Mouse (Mus musculus): Measurements from ENCODE around the gene Traf6. TPM values are rescaled to one million over a fixed set of nuclear protein-coding genes. Genes with fewer than 3 reads are reported as not detected.

Traf6 gene
- 10 to 100 TPM in 3 of 4 experiments, 1 to 10 TPM in 1; 9.4 to 13.3 (median 10.7) TPM for total RNA-seq (2022)

DNA sequence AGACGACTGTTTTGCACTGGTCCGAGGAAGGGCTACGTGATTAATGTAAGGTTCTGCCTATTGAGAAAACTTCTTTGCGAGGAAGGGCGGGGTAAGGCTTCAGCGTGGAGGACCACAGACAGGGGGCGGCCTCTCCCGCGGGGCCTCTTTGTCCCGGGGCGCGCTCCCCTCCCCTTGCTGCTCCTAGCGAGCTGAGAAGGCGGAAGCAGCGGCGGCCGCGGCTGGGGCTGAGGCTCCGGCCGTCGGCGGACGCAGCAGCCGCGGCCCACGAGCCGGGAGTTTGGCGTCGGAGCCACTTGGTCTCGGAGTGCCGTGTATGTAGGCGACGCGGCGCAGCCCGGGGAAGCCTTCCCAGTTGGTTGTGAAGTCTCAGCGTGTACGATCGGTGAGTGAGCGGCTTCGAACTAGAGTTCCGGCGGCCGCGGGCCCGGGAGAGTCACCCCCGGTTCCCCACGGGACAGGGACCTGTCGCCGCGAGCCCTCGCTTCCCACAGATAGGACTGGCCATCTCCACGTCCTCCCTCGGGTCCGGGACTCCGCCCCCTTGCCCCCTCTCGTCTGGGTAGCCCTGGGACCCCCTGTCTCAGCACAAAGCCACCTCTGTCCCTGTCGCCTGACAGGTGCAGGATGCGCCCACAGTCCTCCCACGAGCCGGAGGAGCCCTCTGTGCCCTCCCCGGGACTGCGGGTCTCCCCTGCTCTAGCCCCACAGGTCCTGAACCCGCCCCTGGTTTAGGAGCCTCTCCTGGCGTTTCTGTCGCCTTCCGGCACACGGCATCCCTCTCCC lies at the start of gene Traf6:
Gene Traf6 (plus strand): TSS at position 194 of the 786 bp plus-strand sequence.
- peak; percentile 71 to 75 for DNase-seq (ENCODE audit: low spot score in 2 of 2)

DNA sequence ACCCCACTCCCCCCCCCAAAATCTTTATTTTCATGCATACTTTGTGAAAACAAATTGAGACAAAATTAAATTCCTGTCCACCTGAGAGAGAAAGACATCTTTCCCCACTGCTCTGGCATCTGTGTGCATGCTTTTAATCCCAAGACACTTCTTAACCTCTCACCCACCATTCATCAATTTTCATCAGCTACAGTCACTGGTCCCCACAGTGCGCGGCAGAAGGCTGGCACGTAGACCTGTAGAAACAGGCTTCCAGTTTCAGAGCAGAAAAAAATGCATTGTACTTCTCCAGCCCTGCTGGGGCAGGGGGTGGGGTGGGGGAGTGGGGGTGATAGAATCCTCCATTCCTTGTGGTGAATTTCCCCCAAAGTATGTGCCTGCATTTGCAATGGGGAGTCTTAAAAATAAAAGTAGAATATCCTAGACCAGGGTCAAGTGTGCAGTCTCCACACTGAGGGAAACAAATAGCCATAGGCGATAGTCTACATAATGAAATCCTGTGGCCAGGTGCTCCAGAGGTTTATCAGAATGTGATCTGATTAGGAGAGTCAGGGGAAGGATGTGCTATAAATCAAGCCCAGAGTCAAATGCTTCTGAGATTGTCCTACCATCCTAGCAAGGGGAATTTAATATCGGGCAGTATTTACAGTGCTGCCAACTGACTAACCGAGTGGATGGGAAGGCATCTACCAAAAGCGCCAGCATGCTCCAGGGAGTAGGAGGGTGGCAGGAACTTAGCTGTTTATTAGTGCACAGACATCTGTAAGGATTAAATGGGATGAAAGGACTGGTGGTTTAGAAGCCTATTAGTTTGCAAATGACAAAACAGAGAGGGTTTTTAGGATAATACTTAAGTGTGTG lies 39.0 kb upstream of the Traf6 start:
- DNase-seq (ENCODE audit: low spot score in 2 of 2), result no peak

DNA sequence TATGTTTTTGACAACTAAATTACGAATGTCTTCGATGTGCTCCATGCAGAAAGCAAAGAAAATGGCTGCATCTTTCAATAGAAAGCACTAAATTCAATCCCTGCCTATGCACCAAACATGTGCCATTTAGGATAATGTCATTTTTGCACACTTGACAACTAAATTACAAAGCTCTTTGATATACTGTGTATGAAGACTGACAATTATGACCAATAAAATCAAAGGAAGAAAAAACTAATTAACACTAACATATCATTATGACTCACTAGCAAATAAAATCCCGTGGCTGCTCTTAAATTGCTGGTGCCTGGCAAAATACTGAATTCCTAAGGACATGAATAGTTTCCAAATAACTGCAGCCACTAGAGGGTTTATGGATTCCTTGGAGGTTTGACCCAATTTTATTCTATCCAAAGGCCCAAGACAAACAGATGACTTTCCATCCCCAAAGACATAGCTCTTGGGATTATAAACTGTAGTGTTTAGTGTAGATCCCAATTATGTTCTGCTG lies 38.3 kb upstream of the Traf6 start:
- DNase-seq (ENCODE audit: low spot score in 2 of 2), result no peak

DNA sequence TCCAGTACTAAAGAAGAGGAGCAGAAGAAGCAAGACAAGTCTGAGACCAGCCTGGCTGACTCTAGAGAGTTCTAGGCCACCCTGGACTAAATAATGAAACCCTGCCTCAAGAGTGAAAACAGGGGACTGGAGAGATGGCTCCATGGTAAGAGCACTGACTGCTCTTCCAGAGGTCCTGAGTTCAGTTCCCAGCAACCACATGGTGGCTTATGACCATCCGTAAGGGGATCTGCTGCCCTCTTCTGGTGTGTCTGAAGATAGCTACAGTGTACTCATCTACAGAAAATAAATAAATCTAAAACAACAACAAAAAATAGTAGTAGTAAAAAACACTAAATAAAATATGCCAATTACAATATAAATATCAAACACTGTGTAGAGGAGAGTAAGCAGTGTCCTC lies 32.4 kb upstream of the Traf6 start:
- DNase-seq (ENCODE audit: low spot score in 2 of 2), result no peak

DNA sequence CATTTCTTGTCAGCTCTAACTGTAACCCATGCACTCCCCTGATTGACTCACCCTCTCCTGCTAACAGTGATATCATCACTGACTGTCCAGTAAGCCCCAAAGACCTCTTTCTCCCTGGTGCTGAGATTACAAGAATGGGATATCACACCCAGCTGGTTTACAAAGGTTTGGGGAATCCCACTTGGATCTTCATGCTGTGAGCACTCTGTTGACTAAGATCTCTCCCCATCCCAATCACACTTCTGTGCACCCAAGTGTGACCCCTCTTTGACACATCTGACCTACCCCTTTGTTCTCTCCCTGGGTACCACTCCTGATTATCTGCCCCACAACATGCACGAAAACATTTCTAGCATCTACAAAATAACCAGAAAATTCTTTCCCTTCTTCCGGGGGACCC lies 29.9 kb upstream of the Traf6 start:
- DNase-seq (ENCODE audit: low spot score in 2 of 2), result no peak

DNA sequence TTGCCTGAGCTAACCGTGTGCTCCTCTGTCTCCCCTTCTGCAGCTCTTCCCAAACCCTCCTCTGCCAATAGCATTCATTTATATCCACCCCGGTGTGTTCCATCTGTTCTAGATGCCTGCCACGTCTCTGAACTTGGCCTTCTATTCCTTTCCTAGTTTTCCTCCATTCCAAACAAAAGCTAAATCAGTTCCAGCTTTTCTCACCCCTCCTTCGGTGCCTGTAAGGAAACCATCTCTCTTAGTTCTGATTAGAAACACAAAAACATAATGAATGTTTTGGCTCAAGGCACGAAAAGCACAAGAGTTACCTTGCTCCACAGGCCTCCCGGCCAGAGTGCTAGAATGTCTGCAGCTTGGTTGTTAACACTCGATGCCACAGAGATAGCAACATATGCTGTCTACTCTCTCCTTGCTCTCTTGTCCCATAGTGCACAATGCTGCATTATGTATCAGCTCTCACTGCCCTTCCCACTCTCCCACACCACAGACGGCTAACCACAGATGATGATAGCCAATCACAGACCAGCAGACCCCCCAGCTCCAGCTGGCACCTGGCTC lies 29.0 kb upstream of the Traf6 start, which contains the start of the genes Rag1 and B230118H07Rik:
Gene Rag1 (minus strand): TSS at position 388 of the 558 bp plus-strand sequence.
Gene B230118H07Rik (minus strand): TSS at position 419 of the 558 bp plus-strand sequence.
- DNase-seq (ENCODE audit: low spot score in 2 of 2), result no peak

DNA sequence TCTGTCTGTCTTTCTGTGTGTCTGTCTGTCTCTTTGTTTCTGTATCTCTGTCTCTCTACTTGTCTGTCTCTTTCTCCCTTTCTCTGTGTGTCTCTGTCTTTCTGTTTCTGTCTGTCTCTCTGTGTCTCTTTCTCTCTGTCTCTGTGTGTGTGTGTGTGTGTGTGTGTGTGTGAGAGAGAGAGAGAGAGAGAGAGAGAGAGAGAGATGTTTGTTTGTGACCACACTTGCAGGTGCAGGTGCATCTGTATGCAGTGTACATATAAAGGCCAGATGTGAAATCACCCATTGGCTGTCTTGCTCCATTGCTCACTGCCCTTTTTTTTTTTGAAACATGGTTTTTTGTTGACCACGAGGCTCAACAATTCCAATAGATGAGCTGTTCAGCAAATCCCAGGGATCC lies 27.8 kb upstream of the Traf6 start:
- DNase-seq (ENCODE audit: low spot score in 2 of 2), result no peak

DNA sequence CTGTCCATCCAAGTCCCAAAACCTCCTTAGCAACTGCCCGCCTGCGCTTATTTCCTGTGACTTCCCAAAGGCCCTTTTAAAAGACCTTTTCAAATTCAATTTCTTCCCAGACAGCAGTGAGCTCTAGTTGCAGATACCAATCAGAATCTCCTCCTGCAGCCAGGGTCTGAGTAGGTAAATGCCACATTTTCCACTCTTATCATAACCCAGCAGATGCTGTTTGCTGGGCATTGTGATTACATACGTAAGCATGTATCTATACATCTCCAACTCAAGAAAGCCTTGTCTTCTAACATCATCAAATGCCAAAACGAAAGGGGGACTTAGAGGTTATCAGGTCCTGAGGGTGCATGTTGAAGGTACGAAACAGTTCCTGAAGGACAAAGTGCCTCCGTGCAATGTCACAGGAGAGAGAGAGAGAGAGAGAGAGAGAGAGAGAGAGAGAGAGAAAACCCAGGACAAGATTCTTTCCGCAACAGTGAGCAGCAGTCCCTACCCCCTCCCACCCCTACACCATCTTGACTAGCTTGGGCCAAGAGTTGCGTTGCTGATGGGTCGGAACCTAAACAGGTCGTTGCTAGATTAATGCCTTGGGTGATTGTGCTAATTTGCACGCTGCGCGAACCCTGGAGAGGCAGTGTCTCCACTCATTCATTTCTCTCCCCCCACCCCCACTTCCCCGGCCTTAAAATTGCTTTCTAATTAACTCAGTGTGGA lies 25.9 kb upstream of the Traf6 start:
- no peak for DNase-seq (ENCODE audit: low spot score in 2 of 2)

DNA sequence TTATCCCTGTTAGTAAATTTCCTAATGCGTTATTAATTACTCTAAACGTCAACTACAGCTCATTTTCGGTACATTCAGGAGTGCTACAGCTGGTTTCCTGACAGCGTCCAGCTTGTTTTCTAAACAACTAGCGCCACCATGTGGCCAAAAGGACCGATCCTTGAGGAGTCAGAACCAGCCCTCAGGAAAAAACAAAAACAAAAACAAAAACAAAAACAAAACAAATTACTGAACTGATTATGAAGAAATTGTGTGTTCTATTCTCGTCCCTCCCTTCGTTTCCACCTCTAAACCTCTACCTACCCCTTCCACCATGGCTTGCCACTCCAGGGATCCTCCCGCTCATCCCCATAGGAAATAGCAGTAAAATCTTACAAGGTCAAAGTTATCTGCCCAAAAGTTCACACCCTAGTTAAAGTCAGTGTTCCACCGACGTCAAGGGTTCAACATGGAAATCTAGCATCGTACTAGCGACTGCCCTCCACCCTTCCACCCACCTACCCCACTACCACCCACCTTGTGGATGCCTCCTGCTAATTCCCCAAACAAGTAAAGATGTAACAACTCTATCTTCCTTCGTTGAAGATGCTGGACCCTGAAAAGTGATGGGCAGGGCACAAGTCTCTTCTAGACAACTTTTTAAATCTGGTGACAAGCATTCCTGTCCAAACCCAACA lies 25.2 kb upstream of the Traf6 start:
- peak; percentile 34 to 35 for DNase-seq (ENCODE audit: low spot score in 2 of 2)

DNA sequence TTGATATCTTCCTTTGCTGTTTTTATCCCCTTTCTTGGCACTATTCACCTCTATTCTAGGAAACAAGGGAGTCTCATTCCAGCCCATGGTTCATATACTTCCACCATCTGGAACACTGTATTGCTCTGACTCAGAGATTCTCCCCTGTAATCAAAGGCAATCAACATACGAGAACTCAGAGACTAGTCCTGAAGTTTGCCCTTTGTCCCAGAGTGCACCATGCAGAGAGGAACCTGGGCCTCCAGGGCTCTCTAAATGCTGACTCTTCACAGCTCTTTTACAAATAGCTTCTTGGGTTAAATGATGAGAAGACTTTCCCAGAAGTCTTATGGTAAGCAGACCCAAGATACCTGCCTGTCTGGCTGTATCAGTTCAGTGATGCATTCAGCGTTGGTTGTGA lies 17.7 kb upstream of the Traf6 start:
- DNase-seq (ENCODE audit: low spot score in 2 of 2), result no peak

DNA sequence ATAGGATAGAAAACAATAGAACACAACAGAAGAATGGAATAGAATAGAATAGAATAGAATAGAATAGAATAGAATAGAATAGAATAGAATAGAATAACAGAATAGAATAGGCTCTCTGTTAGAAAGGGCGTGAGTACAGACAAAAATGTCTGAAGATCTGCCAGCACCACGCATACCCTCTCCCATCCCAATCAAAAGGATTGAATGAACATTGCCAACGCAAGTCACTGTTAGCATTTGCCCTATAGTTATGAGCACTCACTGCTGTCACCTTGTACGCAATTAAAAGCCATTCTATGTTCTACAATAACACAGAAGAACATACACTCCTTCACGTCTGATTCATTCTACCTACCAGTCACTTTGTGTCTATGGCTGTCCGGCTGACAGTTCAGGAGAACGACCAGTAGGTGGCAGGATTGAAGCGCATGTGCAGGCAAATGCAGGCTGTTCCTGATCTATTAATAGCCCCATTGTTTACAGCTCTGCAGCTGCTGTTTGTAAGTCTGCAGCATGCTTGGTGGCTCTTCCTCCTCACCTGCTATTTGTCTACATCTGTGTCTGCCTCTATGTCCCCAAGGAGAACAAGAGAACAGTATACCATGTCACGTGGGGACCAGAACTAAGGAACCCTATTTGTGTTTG lies 13.0 kb upstream of the Traf6 start:
- peak; percentile 15 to 37 for DNase-seq (ENCODE audit: low spot score in 2 of 2)

DNA sequence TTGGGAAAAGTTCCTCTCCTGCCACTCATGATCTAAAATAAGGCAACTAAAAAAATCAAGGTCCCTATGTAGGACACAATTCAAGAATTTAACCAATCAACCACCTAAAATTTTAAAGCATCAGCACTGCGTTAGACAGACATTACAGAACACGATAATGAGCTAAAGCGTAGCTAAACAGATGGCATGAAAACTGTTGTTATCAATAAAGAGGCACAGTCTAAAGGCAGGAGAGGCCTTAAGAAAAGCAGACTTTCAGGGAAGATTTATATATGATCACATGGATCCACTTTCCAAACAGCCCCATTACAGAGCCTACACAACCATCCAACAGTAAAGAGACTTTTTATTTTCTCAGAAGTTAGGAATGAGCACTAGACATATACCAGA lies 12.5 kb upstream of the Traf6 start:
- DNase-seq (ENCODE audit: low spot score in 2 of 2), result no peak

DNA sequence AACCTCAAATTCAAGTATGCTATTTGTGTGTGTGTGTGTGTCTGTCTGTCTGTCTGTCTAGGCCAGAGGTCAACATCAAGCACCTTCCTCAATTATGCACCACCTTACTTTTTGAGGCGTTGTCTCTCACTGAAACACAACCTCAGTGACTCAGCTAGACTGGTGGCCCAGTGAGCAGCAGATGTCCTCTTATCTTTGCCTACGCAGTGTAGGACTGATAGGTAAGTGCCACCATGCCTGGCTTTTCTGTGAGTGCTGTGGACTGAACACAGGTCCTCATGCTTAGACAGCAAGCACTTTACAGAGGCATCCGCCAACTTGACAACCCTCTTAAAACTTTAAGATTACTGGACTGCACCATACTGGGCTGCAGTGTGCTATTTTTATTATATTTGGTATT lies 9.5 kb upstream of the Traf6 start:
- DNase-seq (ENCODE audit: low spot score in 2 of 2), result no peak

DNA sequence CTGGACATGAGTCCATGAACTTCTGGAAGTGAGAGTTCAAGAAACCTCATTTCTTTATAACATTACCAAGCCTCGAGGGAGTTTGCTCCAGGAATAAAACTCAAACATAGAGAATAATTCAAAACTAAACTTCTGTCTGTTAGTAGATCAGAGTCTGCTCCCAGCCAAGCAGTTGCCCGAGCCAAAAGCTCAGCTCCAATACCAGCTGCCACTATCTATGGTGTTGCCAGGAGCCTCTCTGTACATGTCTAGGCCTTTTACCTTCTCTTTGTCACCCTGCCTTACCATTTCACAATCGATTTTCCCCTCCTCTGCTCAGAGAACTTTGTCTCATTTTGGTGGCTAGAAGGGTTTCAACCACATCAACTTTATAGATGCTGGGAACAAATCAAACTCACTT lies 4.7 kb upstream of the Traf6 start:
- no peak for DNase-seq (ENCODE audit: low spot score in 2 of 2)

DNA sequence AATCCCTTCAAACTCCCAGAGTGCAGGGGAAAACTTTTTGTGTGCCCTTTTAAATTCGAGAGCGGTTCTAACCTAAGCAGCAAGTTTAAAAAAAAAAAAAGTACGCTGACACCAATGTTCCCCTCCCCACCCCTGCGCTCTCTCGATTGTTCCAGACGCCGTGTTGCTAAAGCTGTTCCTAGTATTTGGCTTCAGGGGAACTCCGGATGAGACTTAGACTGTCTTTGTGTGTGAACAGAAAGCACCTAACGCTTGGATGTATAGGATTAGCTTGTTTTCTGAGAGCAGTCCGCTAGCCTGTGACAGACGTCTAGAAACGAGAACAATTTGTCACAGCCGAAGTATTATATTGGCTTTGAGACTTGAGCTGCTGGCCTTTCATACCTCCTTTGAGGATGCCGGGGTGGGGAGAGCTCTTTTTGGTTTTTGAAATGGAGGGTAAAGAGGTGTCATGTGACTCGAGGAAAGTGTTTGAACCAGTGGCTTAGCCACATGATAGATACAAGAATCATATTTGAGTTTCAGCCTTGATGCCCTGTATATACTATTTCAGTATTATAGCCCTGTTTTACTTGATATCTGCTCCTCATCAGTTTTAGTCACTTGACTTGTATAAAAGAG lies 1.0 kb downstream of the Traf6 start:
- no peak for DNase-seq (ENCODE audit: low spot score in 2 of 2)

DNA sequence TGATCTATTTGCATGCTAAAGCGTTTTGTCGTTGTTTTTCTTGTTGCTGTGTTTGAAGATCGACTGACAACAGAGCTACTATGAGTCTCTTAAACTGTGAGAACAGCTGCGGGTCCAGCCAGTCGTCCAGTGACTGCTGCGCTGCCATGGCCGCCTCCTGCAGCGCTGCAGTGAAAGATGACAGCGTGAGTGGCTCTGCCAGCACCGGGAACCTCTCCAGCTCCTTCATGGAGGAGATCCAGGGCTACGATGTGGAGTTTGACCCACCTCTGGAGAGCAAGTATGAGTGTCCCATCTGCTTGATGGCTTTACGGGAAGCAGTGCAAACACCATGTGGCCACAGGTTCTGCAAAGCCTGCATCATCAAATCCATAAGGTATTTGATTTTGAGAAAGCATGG lies 6.2 kb downstream of the Traf6 start:
- DNase-seq (ENCODE audit: low spot score in 2 of 2), result peak; percentile 21 to 53

DNA sequence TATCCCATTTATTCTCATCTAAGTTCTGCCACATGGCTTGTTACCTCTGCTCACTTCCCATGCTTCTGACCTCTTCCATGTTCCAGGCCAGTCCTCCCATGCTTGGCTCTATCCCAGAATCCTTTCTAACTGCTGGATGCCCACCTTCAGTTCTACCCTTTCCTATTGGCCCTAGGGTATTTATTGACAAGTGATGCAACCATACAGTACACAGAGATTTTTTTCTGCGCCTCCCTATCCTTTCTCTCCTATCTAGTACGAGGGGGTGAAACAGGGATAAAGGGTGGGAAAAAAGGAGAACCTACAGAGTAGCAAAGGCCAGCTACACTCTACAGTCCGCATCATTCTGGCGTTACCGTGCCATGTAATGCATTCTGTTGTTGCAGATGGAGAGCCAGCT lies 9.8 kb downstream of the Traf6 start:
- DNase-seq (ENCODE audit: low spot score in 2 of 2), result no peak

DNA sequence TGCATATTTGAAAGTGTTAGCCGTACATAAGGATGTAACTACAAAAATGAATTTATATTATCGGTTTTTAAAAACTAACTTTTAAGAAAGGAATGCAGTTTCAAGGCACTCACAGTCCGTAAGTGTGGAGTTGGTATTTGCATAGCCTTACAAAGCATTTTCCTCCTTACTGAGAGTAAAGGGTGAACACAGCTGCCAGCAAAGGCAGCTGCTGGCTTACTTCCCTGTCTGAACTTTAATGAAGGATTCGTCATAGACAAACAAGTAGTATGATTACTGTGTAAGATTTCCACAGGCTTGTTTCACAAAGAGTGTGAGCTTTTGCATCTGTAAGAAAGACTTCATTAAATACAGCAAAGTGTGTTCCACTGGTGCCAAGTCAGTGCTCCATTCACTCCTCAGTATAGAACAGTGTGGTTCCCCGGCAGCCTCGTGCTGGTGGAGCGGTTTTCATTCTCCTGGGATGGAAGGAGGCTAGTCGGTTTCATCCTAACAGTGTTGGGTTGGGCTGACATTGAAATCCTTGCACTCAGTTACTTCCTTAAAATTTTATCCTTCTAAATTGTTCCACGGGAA lies 12.1 kb downstream of the Traf6 start:
- DNase-seq (ENCODE audit: low spot score in 2 of 2), result no peak

DNA sequence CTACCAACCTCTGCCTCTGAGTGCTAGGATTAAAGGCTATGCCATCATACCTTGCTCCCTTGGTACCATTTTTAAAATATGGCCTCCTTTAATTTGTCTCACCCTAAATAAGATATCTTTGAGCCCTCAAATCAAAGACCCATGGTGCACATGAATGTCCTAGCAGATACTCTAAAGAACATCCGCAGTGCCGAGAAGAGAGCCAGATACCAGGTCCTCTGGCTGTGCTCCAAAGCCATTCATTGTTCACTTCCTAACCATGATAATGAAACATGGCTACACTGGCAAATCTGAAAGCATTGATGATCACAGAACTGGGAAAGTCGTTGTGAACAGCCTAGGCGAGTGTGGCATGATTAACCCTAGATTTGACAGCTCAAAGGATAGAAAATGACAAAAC lies 14.8 kb downstream of the Traf6 start:
- no peak for DNase-seq (ENCODE audit: low spot score in 2 of 2)

All from gastrocnemius, adult 8-10 months (tissue).